Mouse (Mus musculus): ENCODE measurements around the gene Arhgap15.

Arhgap15 gene

GRCm38 (mm10) chr2:44114296-44114695 is 365.7 kb downstream of the Arhgap15 start:
- DNase-seq = peak in 1 of 2 experiments; percentile 27

- no peak for DNase-seq
These were observed 372.5 kb downstream of the Arhgap15 start for GRCm38 (mm10) chr2:44121162-44121561.

GRCm38 (mm10) chr2:44123246-44123645 is 374.6 kb downstream of the Arhgap15 start:
- DNase-seq = no peak

GRCm38 (mm10) chr2:44124093-44124492 is 375.5 kb downstream of the Arhgap15 start:
- DNase-seq = no peak

- no peak for DNase-seq
These were observed 376.1 kb downstream of the Arhgap15 start for GRCm38 (mm10) chr2:44124683-44125082.

GRCm38 (mm10) chr2:44126044-44126695 is 377.5 kb downstream of the Arhgap15 start:
- DNase-seq = no peak

- no peak for DNase-seq
These were observed 380.9 kb downstream of the Arhgap15 start for GRCm38 (mm10) chr2:44129533-44129932.

- DNase-seq = no peak
These were observed 382.6 kb downstream of the Arhgap15 start for GRCm38 (mm10) chr2:44131271-44131670.

- no peak for DNase-seq
These were observed 386.2 kb downstream of the Arhgap15 start for GRCm38 (mm10) chr2:44134796-44135195.

- no peak for DNase-seq
These were observed 391.8 kb downstream of the Arhgap15 start for GRCm38 (mm10) chr2:44140455-44140854.

- DNase-seq = peak; percentile 47 to 51
These were observed 393.5 kb downstream of the Arhgap15 start for GRCm38 (mm10) chr2:44142152-44142551.

- DNase-seq = peak; percentile 25 to 38
These were observed 394.0 kb downstream of the Arhgap15 start for GRCm38 (mm10) chr2:44142611-44143010.

GRCm38 (mm10) chr2:44146124-44146981 is 397.7 kb downstream of the Arhgap15 start:
- DNase-seq = peak; percentile 6 to 40

GRCm38 (mm10) chr2:44147486-44147885 is 398.9 kb downstream of the Arhgap15 start:
- peak in 1 of 2 experiments; percentile 20 for DNase-seq

GRCm38 (mm10) chr2:44147971-44148370 is 399.3 kb downstream of the Arhgap15 start:
- DNase-seq = peak; percentile 10 to 15

GRCm38 (mm10) chr2:44148550-44149100 is 400.0 kb downstream of the Arhgap15 start:
- DNase-seq = no peak

GRCm38 (mm10) chr2:44152301-44152700 is 403.7 kb downstream of the Arhgap15 start:
- no peak for DNase-seq

GRCm38 (mm10) chr2:44160358-44160757 is 411.7 kb downstream of the Arhgap15 start:
- no peak for DNase-seq

GRCm38 (mm10) chr2:44165789-44166188 is 417.2 kb downstream of the Arhgap15 start:
- DNase-seq = peak in 1 of 2 experiments; percentile 10

- no peak for DNase-seq
These were observed 418.1 kb downstream of the Arhgap15 start for GRCm38 (mm10) chr2:44166716-44167115.

GRCm38 (mm10) chr2:44184476-44184875 is 435.9 kb downstream of the Arhgap15 start:
- no peak for DNase-seq

- DNase-seq = no peak
These were observed 442.1 kb downstream of the Arhgap15 start for GRCm38 (mm10) chr2:44190749-44191148.

GRCm38 (mm10) chr2:44192058-44192457 is 443.4 kb downstream of the Arhgap15 start:
- DNase-seq = no peak

- DNase-seq = no peak
These were observed 466.9 kb downstream of the Arhgap15 start for GRCm38 (mm10) chr2:44215506-44215905.
